Mouse (Mus musculus) left cerebral cortex, postnatal 10 days (tissue): ENCODE results near the gene Grm3. TPM values are rescaled to one million over a fixed set of nuclear protein-coding genes. Genes with fewer than 3 reads are reported as not detected.

Source experiments
- DNase-seq, 2 experiments: peaks; one replicate each; pipeline ENCODE4 v3.0.0; 2021 to 2022; ENCODE audit warnings: low spot score in 2 of 2, mixed read lengths in 1 of 2; ENCODE audit errors: extremely low spot score in 1 of 2
- intact Hi-C: fragments of 180-260 bp; cut with DNase I; formaldehyde crosslinking; loops from one replicate; pipeline ENCODE4 v1.15.1; 2025
- total RNA-seq, 2 experiments: library from RNA; stranded (reverse); gene quantifications; 2 replicates each; pipeline ENCODE4 v1.2.3; 2021

The Grm3 gene
- total RNA-seq, 2 experiments from 2014 or later, result 139 to 171 TPM

DNA sequence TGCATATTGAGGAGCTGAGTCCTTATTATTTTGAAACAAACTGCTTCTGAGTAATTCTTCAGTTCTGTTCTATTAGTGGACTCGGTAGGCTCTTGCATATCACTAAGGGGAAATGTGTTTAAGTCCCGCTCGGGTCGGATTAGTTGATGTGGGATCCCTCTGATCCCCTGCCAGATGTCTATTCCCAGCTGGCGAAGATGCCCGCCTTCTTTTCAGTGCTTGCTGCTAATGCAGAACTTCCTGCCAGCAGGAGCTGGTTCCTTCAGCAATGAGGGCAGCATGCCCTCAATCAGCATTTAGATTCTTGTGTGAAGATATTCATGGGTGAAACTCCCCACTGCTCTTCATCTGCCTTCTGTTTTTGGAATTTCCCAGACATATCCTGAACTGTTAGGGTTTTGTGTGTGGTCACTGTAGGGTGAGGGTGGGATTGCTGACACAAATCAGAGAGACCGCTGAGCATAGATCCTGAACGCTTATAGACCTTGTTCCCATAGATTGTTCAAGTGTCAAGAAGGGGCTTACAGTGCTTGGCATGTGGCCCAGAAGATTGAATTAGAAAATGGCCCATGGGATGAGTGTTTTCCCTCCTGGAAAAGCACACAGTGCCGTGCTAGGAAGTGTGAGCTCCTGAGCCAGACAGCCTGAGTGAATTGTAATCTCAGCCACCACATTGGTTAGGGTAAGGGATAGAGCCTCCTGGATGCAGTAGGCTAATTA lies 62.9 kb downstream of the Grm3 start:
- DNase-seq, result peak; percentile 64 to 81
- intact Hi-C loops, result no loop called here

GRCm38 (mm10) chr5:9638612-9639011 lies 86.4 kb downstream of the Grm3 start:
- intact Hi-C loops, result no loop called here
- DNase-seq, result no peak

DNA sequence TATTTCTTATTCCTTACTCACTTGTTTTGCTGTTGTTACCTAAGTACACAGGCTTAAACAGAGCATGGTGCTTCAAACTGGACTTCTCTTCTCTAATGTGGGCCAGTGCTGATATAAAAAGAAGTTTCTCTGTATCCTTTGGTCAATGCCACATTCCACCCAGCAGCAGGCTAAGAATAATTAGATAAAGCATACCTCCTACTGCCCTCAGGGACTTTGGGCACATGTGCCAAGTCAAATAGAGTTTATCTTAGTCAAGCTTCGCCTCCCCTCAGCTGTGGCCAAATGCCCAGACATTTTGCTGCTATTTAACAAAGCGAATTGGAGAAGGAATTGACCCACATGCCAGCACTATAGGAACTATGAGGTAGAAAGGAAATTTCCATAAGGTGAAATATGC lies 97.8 kb downstream of the Grm3 start:
- intact Hi-C loops, result no loop called here
- DNase-seq, result peak in 1 of 2 experiments; percentile 26

DNA sequence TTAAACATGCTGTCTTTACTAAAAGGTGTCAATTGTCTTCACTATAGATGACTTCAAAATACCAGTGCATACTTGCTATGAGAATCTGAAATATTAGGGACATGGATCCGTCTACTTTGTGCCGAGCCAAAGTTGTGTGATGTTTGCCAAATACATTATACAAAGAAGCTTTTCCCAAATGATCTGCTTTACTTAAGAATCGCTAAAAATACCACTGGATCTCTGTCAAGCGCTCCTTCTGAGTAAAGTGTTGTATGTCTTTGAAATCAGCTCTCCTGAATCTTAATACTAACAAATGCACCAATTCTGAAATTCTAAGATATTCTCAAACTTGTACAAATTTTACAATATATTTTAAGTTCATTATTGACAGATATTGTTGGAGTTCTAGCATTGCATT lies 100.6 kb downstream of the Grm3 start:
- intact Hi-C loops, result no loop called here
- no peak for DNase-seq

GRCm38 (mm10) chr5:9623095-9623459 lies 101.9 kb downstream of the Grm3 start:
- DNase-seq, result no peak

GRCm38 (mm10) chr5:9622264-9623094 lies 102.5 kb downstream of the Grm3 start:
- intact Hi-C loops, result no loop called here
- no peak for DNase-seq

More at GRCm38 (mm10) chr5:9623095-9623459, 101.9 kb downstream of the Grm3 start:
- intact Hi-C loops, result no loop called here

DNA sequence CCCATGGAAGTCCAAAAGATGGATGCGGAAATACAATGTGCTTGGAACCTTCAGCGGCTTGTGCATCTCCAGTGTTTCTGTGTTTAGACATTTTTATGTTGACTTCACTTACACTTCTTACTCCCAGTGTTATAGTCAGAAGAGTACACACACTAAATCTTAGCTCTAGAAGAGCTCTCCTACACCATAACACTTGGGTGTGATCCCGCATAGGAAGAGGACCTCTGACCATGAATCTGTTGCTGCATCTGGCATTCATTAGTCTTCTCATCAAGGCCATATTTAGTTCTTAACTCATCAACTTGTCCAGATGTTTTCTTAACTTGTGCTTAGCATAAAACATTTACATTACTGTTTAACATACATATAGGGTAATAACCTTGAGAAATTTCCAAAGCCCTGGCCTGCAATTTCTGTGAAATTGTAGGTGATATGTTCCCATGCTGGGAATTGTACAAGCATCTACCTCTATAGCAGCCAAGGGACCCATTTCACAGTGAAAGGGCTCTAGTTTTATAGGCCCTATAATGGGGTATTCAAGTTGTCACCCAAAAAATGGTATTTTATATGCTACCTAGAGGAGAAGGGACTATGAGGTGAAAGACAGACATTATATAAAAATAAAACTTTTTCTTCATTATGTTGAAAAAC lies 103.4 kb downstream of the Grm3 start:
- no peak for DNase-seq
- intact Hi-C loops, result no loop called here

DNA sequence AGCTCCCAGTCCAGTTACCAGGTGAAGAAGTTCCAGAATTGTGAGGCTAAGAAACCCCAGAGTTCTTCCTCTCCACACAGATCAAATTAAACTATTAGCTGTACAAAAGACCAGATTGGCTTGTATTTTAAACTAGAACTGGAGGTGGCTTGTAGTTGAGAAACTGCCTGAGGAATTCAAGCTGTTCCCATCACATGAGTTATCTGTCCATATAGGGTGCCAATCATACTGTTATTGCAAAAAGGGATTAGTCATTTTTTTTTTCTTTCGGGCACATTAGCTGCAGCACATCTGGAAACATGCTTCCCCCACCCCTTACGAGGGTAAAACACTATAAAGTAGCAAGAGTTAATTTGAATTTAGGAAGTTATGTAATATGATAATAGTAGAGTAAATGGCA lies 145.9 kb downstream of the Grm3 start:
- DNase-seq, result no peak
- intact Hi-C loops, result no loop called here

GRCm38 (mm10) chr5:9578571-9578970 lies 146.4 kb downstream of the Grm3 start:
- intact Hi-C loops, result no loop called here
- no peak for DNase-seq

GRCm38 (mm10) chr5:9570946-9571345 lies 154.0 kb downstream of the Grm3 start:
- peak in 1 of 2 experiments; percentile 64 for DNase-seq
- intact Hi-C loops, result no loop called here

GRCm38 (mm10) chr5:9557706-9558105 lies 167.3 kb downstream of the Grm3 start:
- intact Hi-C loops, result no loop called here
- peak; percentile 22 to 60 for DNase-seq

GRCm38 (mm10) chr5:9540822-9541557 lies 184.0 kb downstream of the Grm3 start:
- DNase-seq, result peak; percentile 40 to 49
- intact Hi-C loops, result no loop called here

GRCm38 (mm10) chr5:9525507-9525906 lies 199.5 kb downstream of the Grm3 start:
- intact Hi-C loops, result loop anchor here (10.0 kb wide), 1 partner anchor 199 kb away; the partner anchor contains the start of gene Grm3
- DNase-seq, result no peak

DNA sequence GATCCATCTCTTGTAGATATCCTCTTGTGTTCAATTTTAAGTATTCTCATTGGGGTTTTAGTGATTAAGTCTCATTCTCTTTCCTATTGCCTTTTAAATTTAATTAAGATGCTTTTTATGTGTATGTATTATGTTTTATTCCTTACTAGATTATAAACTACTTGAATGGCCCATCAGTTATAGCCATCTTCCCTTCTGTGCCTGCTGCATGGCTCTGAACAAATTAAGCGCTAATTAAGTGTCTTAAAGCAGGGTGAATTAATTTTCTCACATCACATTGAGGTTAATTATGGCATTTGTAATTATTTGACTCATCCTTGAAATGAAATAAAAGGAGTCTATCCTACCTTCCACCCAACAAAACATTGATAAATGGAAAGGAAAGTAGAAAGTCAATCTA lies 213.9 kb downstream of the Grm3 start:
- DNase-seq, result no peak
- intact Hi-C loops, result no loop called here

DNA sequence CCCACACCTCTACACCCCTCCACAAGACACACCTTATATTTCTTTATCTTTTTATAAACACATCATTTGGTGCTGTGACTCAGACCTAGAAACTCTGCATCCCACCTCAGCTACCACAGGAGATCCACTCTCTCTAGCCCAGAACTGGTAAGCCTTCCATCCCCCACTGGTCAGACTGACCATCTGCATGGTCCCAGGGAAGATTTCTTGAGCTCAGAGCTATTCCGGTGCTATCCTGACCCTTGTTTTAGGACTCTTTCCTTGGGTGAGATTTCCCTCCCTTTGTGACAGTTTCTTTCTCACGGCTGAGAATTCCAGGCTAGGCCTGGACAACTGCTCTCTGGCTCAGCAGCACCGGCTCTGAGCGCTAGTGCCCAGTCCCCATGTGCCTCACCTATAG lies 227.7 kb downstream of the Grm3 start:
- intact Hi-C loops, result no loop called here
- DNase-seq, result no peak

DNA sequence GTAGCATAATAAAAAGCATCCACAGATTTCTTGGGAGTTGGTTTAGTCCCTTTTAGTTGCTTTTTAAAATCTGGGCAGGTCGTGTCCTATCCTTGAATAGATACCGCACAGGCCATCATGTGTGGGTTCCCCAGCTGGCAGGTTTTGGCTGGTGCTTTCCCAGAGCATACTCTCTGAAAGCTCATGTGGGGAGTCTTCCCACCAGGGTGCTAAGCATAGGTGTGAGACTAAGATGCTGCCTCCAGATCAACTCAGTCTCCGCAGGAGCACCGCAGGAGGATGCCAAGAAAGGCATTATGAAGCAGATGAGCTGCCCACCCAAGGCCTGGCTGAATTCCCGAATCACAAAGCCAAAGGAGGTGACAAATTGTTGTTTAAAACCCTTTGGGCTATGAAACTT lies 229.5 kb downstream of the Grm3 start:
- DNase-seq, result peak; percentile 17 to 41

GRCm38 (mm10) chr5:9477587-9477986 lies 247.4 kb downstream of the Grm3 start:
- DNase-seq, result no peak
- intact Hi-C loops, result no loop called here

More for the DNA sequence above, 229.5 kb downstream of the Grm3 start:
- intact Hi-C loops, result no loop called here

DNA sequence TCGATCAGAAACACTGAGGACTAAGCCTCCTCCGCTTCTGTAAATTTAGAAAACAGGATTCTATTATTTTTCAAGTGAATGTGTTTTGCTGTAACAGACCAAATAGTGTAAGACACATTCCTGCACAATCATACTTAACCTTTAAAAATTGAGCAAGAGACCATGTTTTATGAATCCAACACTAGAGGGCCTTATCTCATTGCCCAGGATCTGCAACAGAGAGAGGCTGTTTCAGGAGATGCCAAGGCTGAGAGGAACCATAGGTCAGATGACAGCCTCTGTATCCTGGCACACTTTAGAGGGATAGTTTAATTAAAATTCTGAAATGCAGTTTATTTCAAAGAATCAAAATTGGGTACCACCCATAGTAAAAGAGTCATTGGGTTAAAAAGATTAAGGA lies 271.7 kb downstream of the Grm3 start:
- DNase-seq, result no peak
- intact Hi-C loops, result loop anchor here (5.0 kb wide), 1 partner anchor 1179 kb away; no protein-coding TSS in a partner anchor

DNA sequence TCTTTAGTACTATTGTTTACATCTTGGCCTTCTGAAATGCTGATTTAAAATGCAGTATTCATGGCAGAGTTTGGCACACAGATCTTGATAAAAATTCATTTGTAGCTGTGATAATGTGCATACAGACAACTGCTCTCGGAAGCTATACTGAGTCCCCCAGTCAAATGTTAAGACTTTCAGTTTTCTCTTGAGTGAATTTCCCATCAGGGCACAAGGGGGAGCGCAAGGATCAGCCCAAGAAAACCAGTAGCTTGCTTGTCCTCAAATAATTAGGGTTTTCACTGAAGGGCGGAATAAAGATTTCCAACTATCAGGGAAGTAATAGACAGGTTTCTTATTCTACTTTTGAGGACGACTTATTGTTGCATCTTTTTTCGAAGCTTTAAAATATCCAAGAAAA lies 275.4 kb downstream of the Grm3 start:
- intact Hi-C loops, result no loop called here
- peak; percentile 24 to 49 for DNase-seq
